Mouse (Mus musculus): ENCODE data around the gene Olfr429.

GRCm38 (mm10) chr1:174051931-174052536 is 32.1 kb upstream of the Olfr429 start:
- TF ChIP-seq CTCF (IDR thresholded peaks at IDR 0.05; ENCODE audit: low read depth, low read length): no peak
- TF ChIP-seq POLR2A (IDR thresholded peaks at IDR 0.05; ENCODE audit: borderline replicate concordance, low read depth, low read length): no peak
